ENCODE assay signal across 22 mouse cellular contexts in genomic region chr7:35066640-35067212, GRCm38 (mm10). TPM values are rescaled to one million over a fixed set of nuclear protein-coding genes. Genes with fewer than 3 reads are reported as not detected.
DNase-seq lines count a peak whose midpoint lies in the region; ATAC-seq and TF ChIP-seq lines count a peak whose summit lies in the region.
"Had no signal": no experiment of that assay in that cellular context is flagged by ENCODE, and none has a peak within 500 bp of the region (broad histone marks: within the 10 kb centered on the region; RNA-seq: fewer than 3 reads in every experiment).

No protein-coding gene starts in this region.

- H3K27me3 ChIP-seq in midbrain, postnatal 0 days (ENCODE audit: insufficient read depth, low read length), result no peaks in the 10 kb centered on the region
- no peaks in the 10 kb centered on the region for H3K27me3 ChIP-seq in midbrain, embryonic 13.5 days
- no peaks in the 10 kb centered on the region for H3K27me3 ChIP-seq in hindbrain, embryonic 16.5 days (replicated peaks; ENCODE audit: control insufficient read depth, insufficient read depth, low read length)
- H3K27me3 ChIP-seq in neural tube, embryonic 15.5 days (replicated peaks), result no peaks in the 10 kb centered on the region
- H3K27me3 ChIP-seq: embryonic facial prominence, embryonic 15.5 days; intestine, embryonic 15.5 days; kidney, embryonic 15.5 days; limb, embryonic 12.5 days had no signal

- H3K4me2 ChIP-seq in midbrain, postnatal 0 days (ENCODE audit: low read depth, low read length, poor library complexity, severe bottlenecking), result no peak overlapping the region
- no peak overlapping the region for H3K4me2 ChIP-seq in midbrain, embryonic 13.5 days (replicated peaks)
- no peak overlapping the region for H3K4me2 ChIP-seq in hindbrain, embryonic 16.5 days (ENCODE audit: low read length)
- no peak overlapping the region for H3K4me2 ChIP-seq in neural tube, embryonic 15.5 days
- H3K4me2 ChIP-seq: embryonic facial prominence, embryonic 15.5 days; heart, embryonic 11.5 days; intestine, embryonic 15.5 days; kidney, embryonic 15.5 days; limb, embryonic 12.5 days had no signal

- peak; percentile 44 for DNase-seq in midbrain, postnatal 0 days (ENCODE audit: low spot score)
- DNase-seq in embryo, embryonic 11 days, result peak; percentile 31
- DNase-seq in lung, postnatal 4 days, result no peak
- no peak for DNase-seq in left cerebral cortex, adult 2 months (ENCODE audit: extremely low spot score in 1 of 2, low spot score in 2 of 2)
- DNase-seq in gastrocnemius, postnatal 14 days, result no peak
- DNase-seq: adrenal gland, adult 8-10 months; B cell, adult 2 months; cerebellum, adult 18-20 months; gastrocnemius, postnatal 25 days; heart, postnatal 14 days; layer of hippocampus, postnatal 36 days; right cerebral cortex, postnatal 4 days had no signal

- ATAC-seq in midbrain, postnatal 0 days (ENCODE audit: low FRiP score), result no peak
- no peak for ATAC-seq in midbrain, embryonic 13.5 days
- peak; percentile 56 for ATAC-seq in hindbrain, embryonic 16.5 days
- 0 out of 2 replicates have a peak, but pooled peaks have one; percentile 24 for ATAC-seq in neural tube, embryonic 15.5 days (ENCODE audit: low FRiP score)
- ATAC-seq: intestine, embryonic 15.5 days had no signal

- no peaks in the 10 kb centered on the region for H3K9me3 ChIP-seq in midbrain, postnatal 0 days (ENCODE audit: low read length)
- 0 out of 2 replicates have a peak, but pooled peaks cover 5% of the 10 kb centered on the region for H3K9me3 ChIP-seq in midbrain, embryonic 13.5 days
- H3K9me3 ChIP-seq in hindbrain, embryonic 16.5 days (ENCODE audit: control insufficient read depth, low read length), result no peaks in the 10 kb centered on the region
- H3K9me3 ChIP-seq in neural tube, embryonic 15.5 days (replicated peaks), result no peaks in the 10 kb centered on the region
- H3K9me3 ChIP-seq: embryonic facial prominence, embryonic 15.5 days; intestine, embryonic 15.5 days; kidney, embryonic 15.5 days had no signal

- no peak for TF ChIP-seq CTCF in midbrain, postnatal 0 days (IDR thresholded peaks at IDR 0.05)
- TF ChIP-seq CTCF in left cerebral cortex, adult 2 months (IDR thresholded peaks at IDR 0.05), result no peak

- 40% methylated on average over 8 of the region's 8 CpGs for WGBS in midbrain, postnatal 0 days
- WGBS in midbrain, embryonic 13.5 days, result 48% methylated on average over 8 of the region's 8 CpGs
- 38% methylated on average over 8 of the region's 8 CpGs for WGBS in hindbrain, embryonic 16.5 days
- 38% methylated on average over 8 of the region's 8 CpGs for WGBS in neural tube, embryonic 15.5 days

- H3K36me3 ChIP-seq in midbrain, postnatal 0 days (ENCODE audit: insufficient read depth, low read length), result no peaks in the 10 kb centered on the region
- no peaks in the 10 kb centered on the region for H3K36me3 ChIP-seq in midbrain, embryonic 13.5 days
- no peaks in the 10 kb centered on the region for H3K36me3 ChIP-seq in hindbrain, embryonic 16.5 days (ENCODE audit: control insufficient read depth, insufficient read depth, low read length)
- no peaks in the 10 kb centered on the region for H3K36me3 ChIP-seq in neural tube, embryonic 15.5 days
- H3K36me3 ChIP-seq: embryonic facial prominence, embryonic 15.5 days; intestine, embryonic 15.5 days; kidney, embryonic 15.5 days; limb, embryonic 12.5 days had no signal

- H3K4me1 ChIP-seq in midbrain, postnatal 0 days (ENCODE audit: insufficient read depth, low read length), result no peaks in the 10 kb centered on the region
- H3K4me1 ChIP-seq in midbrain, embryonic 13.5 days (replicated peaks), result peaks cover 9% of the 10 kb centered on the region; the same call in 1 of the 2 replicates
- H3K4me1 ChIP-seq in hindbrain, embryonic 16.5 days (ENCODE audit: control insufficient read depth, insufficient read depth, low read depth, low read length), result no peaks in the 10 kb centered on the region
- no peaks in the 10 kb centered on the region for H3K4me1 ChIP-seq in neural tube, embryonic 15.5 days
- H3K4me1 ChIP-seq: embryonic facial prominence, embryonic 15.5 days; intestine, embryonic 15.5 days; limb, embryonic 12.5 days had no signal

- H3K27ac ChIP-seq in midbrain, postnatal 0 days (ENCODE audit: low read depth, low read length), result no peak overlapping the region
- no peak overlapping the region for H3K27ac ChIP-seq in midbrain, embryonic 13.5 days
- no peak overlapping the region for H3K27ac ChIP-seq in hindbrain, embryonic 16.5 days (ENCODE audit: low read depth, low read length)
- H3K27ac ChIP-seq in neural tube, embryonic 15.5 days (replicated peaks), result no peak overlapping the region
- no peak overlapping the region for H3K27ac ChIP-seq in left cerebral cortex, adult 2 months
- H3K27ac ChIP-seq: embryonic facial prominence, embryonic 15.5 days; intestine, embryonic 15.5 days; kidney, embryonic 15.5 days; limb, embryonic 12.5 days; liver, embryonic 14.5 days had no signal

- intact Hi-C loops in left cerebral cortex, adult 2 months (cut with DNase I), result no loop called here
- intact Hi-C loops in gastrocnemius, postnatal 14 days (cut with DNase I; ENCODE audit: low total_unique reads), result loop anchor here (10.0 kb wide), 1 partner anchor 48 kb away; the partner anchor contains the start of gene Cebpa

- H3K9ac ChIP-seq in midbrain, postnatal 0 days (replicated peaks; ENCODE audit: low read length, poor library complexity, severe bottlenecking), result no peak overlapping the region
- no peak overlapping the region for H3K9ac ChIP-seq in midbrain, embryonic 13.5 days (replicated peaks)
- no peak overlapping the region for H3K9ac ChIP-seq in hindbrain, embryonic 16.5 days (ENCODE audit: low read depth, low read length)
- no peak overlapping the region for H3K9ac ChIP-seq in neural tube, embryonic 15.5 days (replicated peaks)
- H3K9ac ChIP-seq: embryonic facial prominence, embryonic 15.5 days; intestine, embryonic 15.5 days; kidney, embryonic 15.5 days; limb, embryonic 12.5 days; liver, embryonic 14.5 days had no signal

- no peak overlapping the region for H3K4me3 ChIP-seq in midbrain, postnatal 0 days (ENCODE audit: low read depth, low read length)
- no peak overlapping the region for H3K4me3 ChIP-seq in midbrain, embryonic 13.5 days (replicated peaks)
- H3K4me3 ChIP-seq in hindbrain, embryonic 16.5 days (ENCODE audit: low read length), result no peak overlapping the region
- no peak overlapping the region for H3K4me3 ChIP-seq in neural tube, embryonic 15.5 days (replicated peaks)
- no peak overlapping the region for H3K4me3 ChIP-seq in left cerebral cortex, adult 2 months
- H3K4me3 ChIP-seq: embryonic facial prominence, embryonic 15.5 days; intestine, embryonic 15.5 days; kidney, embryonic 15.5 days; limb, embryonic 12.5 days; megakaryocyte, embryonic 14.5 days had no signal

RNA-seq across cellular contexts. Expression of gene Cebpg, which starts 10.4 kb away (rescaled TPM):
- total RNA-seq in midbrain, postnatal 0 days (2014; rRNA removed), result 13.9 and 31.9 TPM in 2 replicates
- polyA plus RNA-seq in midbrain, postnatal 0 days (2015; fragmentation: Nextera tagmentation; extraction: Ambion mirVana), result 10.8 and 12.8 TPM in 2 replicates
- polyA plus RNA-seq in midbrain, embryonic 13.5 days (2015; fragmentation: Nextera tagmentation; extraction: Ambion mirVana), result 42.4 and 46.1 TPM in 2 replicates
- polyA plus RNA-seq in hindbrain, embryonic 16.5 days (2015; fragmentation: Nextera tagmentation; extraction: Ambion mirVana), result 25.5 and 30.0 TPM in 2 replicates
- polyA plus RNA-seq in neural tube, embryonic 15.5 days (2015; fragmentation: Nextera tagmentation; extraction: Ambion mirVana), result 27.5 and 29.5 TPM in 2 replicates
- total RNA-seq in left cerebral cortex, adult 2 months (2021), result 10 to 100 TPM; 34.3 to 38.4 TPM
- 10 to 100 TPM; 24.5 to 30.4 TPM for total RNA-seq in gastrocnemius, postnatal 14 days (2021)

RNA-seq across cellular contexts. Expression of gene Cebpa, which starts 52.4 kb away (rescaled TPM):
- total RNA-seq in midbrain, postnatal 0 days (2014; rRNA removed), result 3.9 and 11.3 TPM in 2 replicates
- 0.44 and 0.67 TPM in 2 replicates for polyA plus RNA-seq in midbrain, postnatal 0 days (2015; fragmentation: Nextera tagmentation; extraction: Ambion mirVana)
- 0.41 and 0.47 TPM in 2 replicates for polyA plus RNA-seq in midbrain, embryonic 13.5 days (2015; fragmentation: Nextera tagmentation; extraction: Ambion mirVana)
- polyA plus RNA-seq in hindbrain, embryonic 16.5 days (2015; fragmentation: Nextera tagmentation; extraction: Ambion mirVana), result 0.75 and 0.86 TPM in 2 replicates
- polyA plus RNA-seq in neural tube, embryonic 15.5 days (2015; fragmentation: Nextera tagmentation; extraction: Ambion mirVana), result 0.74 and 1.9 TPM in 2 replicates
- total RNA-seq in left cerebral cortex, adult 2 months (2021), result 10 to 100 TPM; 10.3 to 11.4 TPM
- 1 to 10 TPM; 3.9 to 4.1 TPM for total RNA-seq in gastrocnemius, postnatal 14 days (2021)

Comparison
In these comparisons a context has a peak if more than half of its experiments do, and no peak if none do; other contexts are left out.
1. ATAC-seq: peak in hindbrain, embryonic 16.5 days (single experiment) and neural tube, embryonic 15.5 days (single experiment); none in midbrain, postnatal 0 days (single experiment) and midbrain, embryonic 13.5 days (single experiment).
2. DNase-seq: peak in midbrain, postnatal 0 days (single experiment) and embryo, embryonic 11 days (single experiment); none in lung, postnatal 4 days (0 of 2), left cerebral cortex, adult 2 months (0 of 2) and gastrocnemius, postnatal 14 days (single experiment).